Comparison of ENCODE assay signal across 8 mouse cellular contexts in genomic region chr3:8245822-8246221, GRCm38 (mm10).
DNase-seq lines count a peak whose midpoint lies in the region.
"Not testable (repeated sequence)": the region's sequence is repeated elsewhere in the genome, so short reads cannot be mapped to it uniquely, and the experiment has no call there.

No protein-coding gene starts in this region.

- peak; percentile 35 to 55 for DNase-seq in CD8-positive naive resting alpha-beta T cell, adult 2 months (ENCODE audit: low read depth in 2 of 2, low spot score in 2 of 2)
- peak; percentile 5 for DNase-seq in adrenal gland, postnatal 25 days
- DNase-seq in embryo, embryonic 9.5 days (ENCODE audit: extremely low spot score), result peak; percentile 17
- peak; percentile 33 to 44 for DNase-seq in heart, postnatal 14 days
- peak; percentile 14 for DNase-seq in layer of hippocampus, adult 9-11 months
- DNase-seq in lung, adult 18-20 months, result peak; percentile 18 to 33
- peak; percentile 62 to 64 for DNase-seq in right cerebral cortex, postnatal 10 days (ENCODE audit: low spot score in 2 of 2)
- peak; percentile 40 for DNase-seq in thymus, postnatal 25 days

- intact Hi-C loops in heart, postnatal 14 days (cut with DNase I), result not testable (repeated sequence)

Comparison
In these comparisons a context has a peak if more than half of its experiments do, and no peak if none do; other contexts are left out.
1. Peak in every context shown above with its lines: DNase-seq.
2. DNase-seq: peak in every context shown above with its lines; median percentile 63 in right cerebral cortex, postnatal 10 days; 45 in CD8-positive naive resting alpha-beta T cell, adult 2 months; 40 in thymus, postnatal 25 days; 38 in heart, postnatal 14 days; 26 in lung, adult 18-20 months; 17 in embryo, embryonic 9.5 days; 14 in layer of hippocampus, adult 9-11 months; 5 in adrenal gland, postnatal 25 days.